Mouse (Mus musculus) heart, embryonic 15.5 days (tissue): Measurements from ENCODE around the gene Wwox. TPM values are rescaled to one million over a fixed set of nuclear protein-coding genes. Genes with fewer than 3 reads are reported as not detected.

Source experiments
- ATAC-seq: fragments of 200-750 bp; cut with Nextera tagmentation; replicated peaks from 2 replicates; pipeline ENCODE4 v1.8.0; 2017; ENCODE audit warnings: low read depth, moderate TSS enrichment; ENCODE audit not compliant: insufficient number of reproducible peaks, insufficient read depth, low FRiP score
- H3K27ac ChIP-seq: fragments of 300-500 bp; sonication (generic); 2 replicates; pipeline ENCODE4 v1.5.1; 2015; ENCODE audit warnings: mild to moderate bottlenecking, inconsistent platforms
- H3K27me3 ChIP-seq: fragments of 300-500 bp; sonication (generic); 2 replicates; pipeline ENCODE4 v1.6.1; 2015; ENCODE audit warnings: inconsistent platforms
- H3K36me3 ChIP-seq: fragments of 300-500 bp; sonication (generic); 2 replicates; pipeline ENCODE4 v1.6.1; 2015; ENCODE audit warnings: mild to moderate bottlenecking, inconsistent platforms
- H3K4me1 ChIP-seq: fragments of 300-500 bp; sonication (generic); replicated peaks from 2 replicates; pipeline ENCODE4 v1.6.1; 2015; ENCODE audit warnings: inconsistent platforms
- H3K4me2 ChIP-seq: fragments of 300-500 bp; sonication (generic); 2 replicates; pipeline ENCODE4 v1.6.1; 2015; ENCODE audit warnings: inconsistent platforms, mild to moderate bottlenecking, moderate library complexity
- H3K4me3 ChIP-seq: fragments of 300-500 bp; sonication (generic); 2 replicates; pipeline ENCODE4 v1.5.1; 2015; ENCODE audit warnings: mild to moderate bottlenecking, inconsistent platforms
- H3K9ac ChIP-seq: fragments of 300-500 bp; sonication (generic); 2 replicates; pipeline ENCODE4 v1.6.1; 2015; ENCODE audit warnings: mild to moderate bottlenecking, inconsistent platforms
- H3K9me3 ChIP-seq: fragments of 300-500 bp; sonication (generic); replicated peaks from 2 replicates; pipeline ENCODE4 v1.6.1; 2016; ENCODE audit warnings: inconsistent platforms
- WGBS: fragments of 180-500 bp; shearing (Covaris S2); methylation state at CpG from one replicate; pipeline ENCODE4 v1.1.7; 2015; ENCODE audit warnings: mixed read lengths; 5-methylcytosine and 5-hydroxymethylcytosine counted together
- polyA plus RNA-seq: library from polyadenylated mRNA; unstranded; fragments of >200 nt; fragmentation: Nextera tagmentation; extraction: Ambion mirVana; gene quantifications from 2 replicates; pipeline ENCODE4 v1.2.1, GENCODE M21; 2015

Gene Wwox
- polyA plus RNA-seq, 1 experiment from 2014 or later = 10.9 TPM

DNA sequence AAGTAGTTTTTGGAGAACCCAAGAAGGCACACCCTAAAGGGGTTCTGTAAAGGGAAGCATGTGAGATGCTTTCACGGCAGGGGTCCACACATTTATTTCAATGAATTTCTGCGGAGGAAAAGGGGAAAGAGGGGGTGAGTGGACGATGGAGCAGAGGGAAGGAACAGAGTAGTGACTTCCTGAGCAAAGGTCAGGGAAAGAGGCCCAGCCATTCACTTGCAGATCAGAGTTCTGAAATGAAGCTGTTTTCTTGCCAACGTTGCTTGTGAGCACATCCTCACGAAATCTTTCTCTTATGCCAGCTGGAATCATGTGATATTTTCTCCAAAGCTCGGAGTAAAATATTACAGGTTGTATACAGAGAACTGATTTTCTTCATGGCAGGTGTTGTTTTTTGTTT, 164.1 kb downstream of the Wwox start:
- no peak overlapping the region for H3K9ac ChIP-seq
- peaks cover 6% of the 10 kb centered on the region for H3K4me1 ChIP-seq
- ATAC-seq = no peak
- no peaks in the 10 kb centered on the region for H3K36me3 ChIP-seq
- no peaks in the 10 kb centered on the region for H3K27me3 ChIP-seq
- no peak overlapping the region for H3K27ac ChIP-seq
- no peak overlapping the region for H3K4me3 ChIP-seq
- no peaks in the 10 kb centered on the region for H3K9me3 ChIP-seq
- H3K4me2 ChIP-seq = no peak overlapping the region
- WGBS = 53% methylated on average over 6 of the region's 6 CpGs

DNA sequence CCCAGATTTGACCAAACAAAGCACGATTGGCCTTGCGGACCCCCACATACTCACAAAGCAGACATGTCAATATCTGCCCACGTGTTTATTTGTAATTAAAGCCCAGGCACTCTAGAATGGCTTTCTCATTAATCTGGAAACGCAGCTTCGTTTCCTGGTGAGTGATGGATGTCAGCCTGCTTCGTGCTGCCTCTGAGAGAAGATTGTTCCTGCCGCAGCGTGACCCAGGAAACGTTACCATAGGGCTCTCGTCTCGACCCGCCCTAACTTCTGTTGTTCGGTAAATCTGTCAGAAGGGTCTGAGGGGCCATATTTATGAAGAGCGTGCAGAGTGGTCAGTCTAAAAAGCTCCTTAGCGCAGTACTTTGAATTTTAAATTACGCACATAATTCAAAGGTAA, 164.9 kb downstream of the Wwox start:
- no peak overlapping the region for H3K4me3 ChIP-seq
- H3K27me3 ChIP-seq = no peaks in the 10 kb centered on the region
- peaks cover 6% of the 10 kb centered on the region for H3K4me1 ChIP-seq
- 49% methylated on average over 16 of the region's 16 CpGs for WGBS
- H3K9me3 ChIP-seq = no peaks in the 10 kb centered on the region
- no peak overlapping the region for H3K27ac ChIP-seq
- no peaks in the 10 kb centered on the region for H3K36me3 ChIP-seq
- 0 out of 2 replicates have a peak overlapping the region, but pooled peaks have one; percentile 8 for H3K4me2 ChIP-seq
- ATAC-seq = no peak
- H3K9ac ChIP-seq = no peak overlapping the region

DNA sequence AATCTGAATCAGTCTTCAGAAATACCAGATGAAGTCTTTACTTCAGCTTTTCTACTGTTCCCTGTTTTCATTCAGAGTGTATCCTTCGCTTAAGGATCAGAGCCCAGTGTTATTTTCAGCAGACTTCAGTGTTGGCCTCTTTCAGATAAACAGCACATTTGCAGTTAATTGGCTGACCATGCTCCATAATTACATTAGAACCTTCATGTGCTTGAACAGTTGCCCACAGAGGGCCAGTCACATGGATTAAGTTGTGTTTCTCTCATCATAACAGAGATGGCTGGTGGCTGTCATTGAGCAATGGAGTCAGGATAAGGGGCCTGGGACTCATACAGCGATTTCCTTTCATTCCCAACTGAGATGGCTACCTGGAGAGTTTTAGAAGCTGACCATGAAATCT, 166.2 kb downstream of the Wwox start:
- no peaks in the 10 kb centered on the region for H3K27me3 ChIP-seq
- H3K4me1 ChIP-seq = peaks cover 6% of the 10 kb centered on the region
- H3K27ac ChIP-seq = no peak overlapping the region
- no peak overlapping the region for H3K9ac ChIP-seq
- H3K36me3 ChIP-seq = no peaks in the 10 kb centered on the region
- ATAC-seq = no peak
- H3K9me3 ChIP-seq = no peaks in the 10 kb centered on the region
- H3K4me2 ChIP-seq = no peak overlapping the region
- no peak overlapping the region for H3K4me3 ChIP-seq
- WGBS = 70% methylated on average over 2 of the region's 2 CpGs

DNA sequence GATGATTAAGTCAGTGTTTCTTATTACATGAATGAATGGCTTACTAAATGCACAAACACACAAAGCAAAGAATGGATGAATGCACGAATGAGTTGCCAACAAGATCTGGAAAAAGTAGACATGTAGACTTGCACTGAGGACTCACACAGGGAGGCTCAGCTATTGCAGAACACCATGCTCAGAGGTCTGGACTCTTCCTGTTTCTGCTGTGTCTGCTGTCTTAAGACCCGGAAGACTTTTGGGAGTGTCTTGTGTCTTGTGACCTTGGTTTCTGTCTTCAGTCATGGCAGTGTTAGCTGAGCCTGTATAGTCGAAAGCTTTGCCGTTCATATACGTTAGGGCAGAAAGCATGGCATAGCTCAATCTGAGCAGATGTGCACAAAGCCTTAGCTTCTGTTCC, 169.9 kb downstream of the Wwox start:
- Histone ChIP-seq H3K9me3 (no peaks in the 10 kb centered on the region), H3K27me3 (no peaks in the 10 kb centered on the region), H3K4me3 (no peak overlapping the region), H3K4me1 (peaks cover 3% of the 10 kb centered on the region), H3K27ac (no peak overlapping the region), H3K9ac (no peak overlapping the region), H3K4me2 (no peak overlapping the region), H3K36me3 (no peaks in the 10 kb centered on the region)
- whole genome bisulfite sequencing = 89% methylated on average over 5 of the region's 5 CpGs
- no peak for ATAC-seq

- no peaks in the 10 kb centered on the region for H3K9me3 ChIP-seq
- no peaks in the 10 kb centered on the region for H3K36me3 ChIP-seq
- WGBS = 63% methylated on average over 7 of the region's 7 CpGs
- H3K4me3 ChIP-seq = no peak overlapping the region
- H3K4me2 ChIP-seq = no peak overlapping the region
- H3K4me1 ChIP-seq = no peaks in the 10 kb centered on the region
- ATAC-seq = no peak
- H3K27me3 ChIP-seq = no peaks in the 10 kb centered on the region
- H3K9ac ChIP-seq = no peak overlapping the region
- H3K27ac ChIP-seq = no peak overlapping the region
These were observed 171.6 kb downstream of the Wwox start for GRCm38 (mm10) chr8:114611075-114611474.

DNA sequence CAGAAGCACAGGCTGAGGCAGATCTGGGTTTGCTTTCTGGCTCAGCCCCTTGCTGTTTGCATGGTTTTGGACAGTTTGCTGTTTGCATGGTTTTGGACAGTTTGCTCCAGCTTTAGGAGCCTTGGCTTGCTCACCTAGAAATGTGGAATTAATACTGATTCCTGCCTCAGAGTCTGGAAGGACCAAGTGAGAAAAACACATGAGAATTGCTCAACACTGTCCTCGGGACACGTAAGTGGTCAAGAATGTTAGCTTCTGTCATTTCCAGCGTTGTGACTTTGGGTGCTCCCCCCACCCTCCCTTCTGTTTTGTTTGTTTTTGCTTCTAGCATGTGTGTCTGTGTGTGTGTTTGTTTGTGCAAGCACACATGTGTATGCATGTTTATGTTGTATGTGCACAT, 172.6 kb downstream of the Wwox start:
- Histone ChIP-seq H3K9me3 (no peaks in the 10 kb centered on the region), H3K27me3 (no peaks in the 10 kb centered on the region), H3K36me3 (no peaks in the 10 kb centered on the region), H3K4me3 (no peak overlapping the region), H3K4me1 (no peaks in the 10 kb centered on the region), H3K9ac (no peak overlapping the region), H3K27ac (no peak overlapping the region), H3K4me2 (no peak overlapping the region)
- no peak for ATAC-seq
- WGBS = 83% methylated on average over 3 of the region's 3 CpGs

- Histone ChIP-seq H3K4me3 (no peak overlapping the region), H3K4me1 (peaks cover 11% of the 10 kb centered on the region), H3K4me2 (no peak overlapping the region), H3K9me3 (no peaks in the 10 kb centered on the region), H3K9ac (no peak overlapping the region), H3K27me3 (no peaks in the 10 kb centered on the region), H3K27ac (no peak overlapping the region), H3K36me3 (no peaks in the 10 kb centered on the region)
- 73% methylated on average over 4 of the region's 4 CpGs for WGBS
- ATAC-seq = no peak
These were observed 176.0 kb downstream of the Wwox start for GRCm38 (mm10) chr8:114615413-114615812.

DNA sequence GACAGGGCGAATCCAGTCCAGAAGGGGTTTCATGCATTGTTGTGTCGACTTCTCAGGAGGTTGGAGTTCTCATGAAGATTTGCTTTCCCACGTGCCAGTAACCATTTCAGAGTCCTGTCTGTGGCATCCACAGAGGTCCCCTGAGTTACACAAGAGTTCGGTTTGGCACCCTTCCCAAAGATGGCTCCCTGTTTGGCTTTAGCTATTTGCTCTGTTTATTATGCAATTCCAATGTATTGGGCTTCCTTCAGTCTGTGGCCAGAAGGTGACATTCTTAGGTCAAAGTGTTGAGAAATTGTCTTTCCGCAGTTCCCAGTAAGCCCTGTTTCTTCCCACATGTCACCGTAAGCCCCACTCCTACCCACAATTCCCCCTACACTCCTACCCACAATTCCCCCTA, 176.5 kb downstream of the Wwox start:
- ATAC-seq = no peak

GRCm38 (mm10) chr8:114618908-114619508, 179.6 kb downstream of the Wwox start:
- peak overlapping the region; percentile 10; the same call in 1 of the 2 replicates for H3K4me2 ChIP-seq
- no peak overlapping the region for H3K9ac ChIP-seq
- H3K36me3 ChIP-seq = no peaks in the 10 kb centered on the region
- H3K9me3 ChIP-seq = no peaks in the 10 kb centered on the region
- H3K4me3 ChIP-seq = no peak overlapping the region
- H3K4me1 ChIP-seq = peaks cover 11% of the 10 kb centered on the region
- H3K27ac ChIP-seq = no peak overlapping the region
- WGBS = 24% methylated on average over 9 of the region's 9 CpGs
- 0 out of 2 replicates have a peak, but pooled peaks have one; percentile 22 for ATAC-seq
- H3K27me3 ChIP-seq = no peaks in the 10 kb centered on the region

More for the DNA sequence above, 176.5 kb downstream of the Wwox start:
- no peak overlapping the region for H3K27ac ChIP-seq
- H3K4me2 ChIP-seq = no peak overlapping the region
- no peak overlapping the region for H3K4me3 ChIP-seq
- no peaks in the 10 kb centered on the region for H3K9me3 ChIP-seq
- 84% methylated on average over 6 of the region's 6 CpGs for WGBS
- peaks cover 11% of the 10 kb centered on the region for H3K4me1 ChIP-seq
- H3K36me3 ChIP-seq = no peaks in the 10 kb centered on the region
- no peaks in the 10 kb centered on the region for H3K27me3 ChIP-seq
- no peak overlapping the region for H3K9ac ChIP-seq

DNA sequence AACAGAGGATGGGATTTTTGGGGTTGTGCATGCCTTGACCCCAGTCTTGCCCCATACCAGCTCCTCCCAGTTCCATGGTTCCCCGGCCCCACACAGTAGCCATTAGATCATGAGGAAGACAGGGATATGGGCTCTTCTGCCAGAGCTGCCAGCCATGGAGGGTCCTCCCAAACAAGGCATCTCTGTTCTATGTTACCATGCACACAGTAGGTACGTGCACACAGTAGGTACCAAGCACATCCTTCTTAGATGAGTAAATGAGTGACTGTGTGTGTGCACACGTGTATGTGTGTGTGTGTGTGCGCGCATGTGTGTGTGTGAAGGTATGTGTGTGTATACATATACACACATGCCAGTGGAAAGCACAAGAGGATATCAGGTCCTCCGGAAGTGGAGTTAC, 185.9 kb downstream of the Wwox start:
- no peaks in the 10 kb centered on the region for H3K4me1 ChIP-seq
- no peaks in the 10 kb centered on the region for H3K27me3 ChIP-seq
- H3K4me3 ChIP-seq = no peak overlapping the region
- WGBS = 92% methylated on average over 6 of the region's 6 CpGs
- H3K27ac ChIP-seq = no peak overlapping the region
- no peak overlapping the region for H3K9ac ChIP-seq
- H3K9me3 ChIP-seq = no peaks in the 10 kb centered on the region
- H3K36me3 ChIP-seq = no peaks in the 10 kb centered on the region
- ATAC-seq = no peak
- no peak overlapping the region for H3K4me2 ChIP-seq

- Histone ChIP-seq H3K27ac (no peak overlapping the region), H3K9ac (no peak overlapping the region), H3K4me1 (no peaks in the 10 kb centered on the region), H3K4me3 (no peak overlapping the region), H3K4me2 (no peak overlapping the region), H3K9me3 (no peaks in the 10 kb centered on the region), H3K36me3 (no peaks in the 10 kb centered on the region), H3K27me3 (no peaks in the 10 kb centered on the region)
- no peak for ATAC-seq
- 79% methylated on average over 9 of the region's 9 CpGs for WGBS
These were observed 187.4 kb downstream of the Wwox start for GRCm38 (mm10) chr8:114626897-114627296.

GRCm38 (mm10) chr8:114629719-114630118, 190.3 kb downstream of the Wwox start:
- no peaks in the 10 kb centered on the region for H3K36me3 ChIP-seq
- no peak for ATAC-seq

More at GRCm38 (mm10) chr8:114629719-114630118, 190.3 kb downstream of the Wwox start:
- no peaks in the 10 kb centered on the region for H3K9me3 ChIP-seq
- H3K27ac ChIP-seq = no peak overlapping the region
- H3K4me3 ChIP-seq = no peak overlapping the region
- H3K4me1 ChIP-seq = no peaks in the 10 kb centered on the region
- H3K9ac ChIP-seq = no peak overlapping the region
- WGBS = 55% methylated on average over 7 of the region's 7 CpGs
- no peak overlapping the region for H3K4me2 ChIP-seq
- H3K27me3 ChIP-seq = no peaks in the 10 kb centered on the region
